ENCODE assay signal across 15 mouse cellular contexts in genomic region chr5:64819390-64819789, GRCm38 (mm10). TPM values are rescaled to one million over a fixed set of nuclear protein-coding genes. Genes with fewer than 3 reads are reported as not detected.
DNase-seq lines count a peak whose midpoint lies in the region; ATAC-seq and TF ChIP-seq lines count a peak whose summit lies in the region.
"Had no signal": no experiment of that assay in that cellular context is flagged by ENCODE, and none has a peak within 500 bp of the region (broad histone marks: within the 10 kb centered on the region; RNA-seq: fewer than 3 reads in every experiment).

No protein-coding gene starts in this region.

- no peak for TF ChIP-seq POLR2A in lung, adult 2 months (IDR thresholded peaks at IDR 0.05; ENCODE audit: borderline replicate concordance, extremely low read depth, low read depth, low read length)

- peaks cover 44% of the 10 kb centered on the region for H3K36me3 ChIP-seq in lung, postnatal 0 days (ENCODE audit: insufficient read depth, low read length)

- DNase-seq in lung, postnatal 0 days (ENCODE audit: low spot score), result peak; percentile 64
- DNase-seq in lung, adult 2 months, result no peak
- peak; percentile 32 for DNase-seq in spleen, adult 12 weeks (ENCODE audit: low spot score)
- peak; percentile 79 for DNase-seq in thymus, postnatal 4 days
- DNase-seq in frontal cortex, postnatal 14 days (ENCODE audit: low spot score in 2 of 2), result no peak
- DNase-seq in embryo, embryonic 9.5 days (ENCODE audit: extremely low spot score), result no peak
- no peak for DNase-seq in layer of hippocampus, adult 8-10 months (ENCODE audit: low spot score in 2 of 2)
- DNase-seq: adrenal gland, postnatal 10 days; cerebellum, adult 2 months; kidney, adult 9 months; midbrain, embryonic 14.5 days had no signal

- H3K27me3 ChIP-seq in lung, postnatal 0 days (replicated peaks; ENCODE audit: insufficient read depth, low read length), result no peaks in the 10 kb centered on the region
- H3K27me3 ChIP-seq: embryonic facial prominence, embryonic 15.5 days; heart, embryonic 15.5 days; liver, embryonic 15.5 days had no signal

- H3K4me1 ChIP-seq in lung, postnatal 0 days (ENCODE audit: insufficient read depth, low read depth, low read length), result no peaks in the 10 kb centered on the region; the same call in 1 of the 2 replicates
- H3K4me1 ChIP-seq in lung, adult 2 months (ENCODE audit: control insufficient read depth, insufficient read depth, low read length), result peaks cover 16% of the 10 kb centered on the region

- peak overlapping the region; percentile 59 for H3K27ac ChIP-seq in lung, postnatal 0 days (ENCODE audit: low read length)
- H3K27ac ChIP-seq: embryonic facial prominence, embryonic 15.5 days; heart, embryonic 15.5 days; liver, embryonic 15.5 days had no signal

- ATAC-seq in lung, postnatal 0 days, result no peak
- ATAC-seq in inflammation-experienced regulatory T-cells, adult 6 months, result peak; percentile 97

- H3K4me2 ChIP-seq in lung, postnatal 0 days (replicated peaks; ENCODE audit: low read depth, low read length), result no peak overlapping the region
- H3K4me2 ChIP-seq: embryonic facial prominence, embryonic 15.5 days; heart, embryonic 15.5 days; liver, embryonic 15.5 days had no signal

- no peaks in the 10 kb centered on the region for H3K9me3 ChIP-seq in lung, postnatal 0 days (ENCODE audit: low read length)
- H3K9me3 ChIP-seq: embryonic facial prominence, embryonic 15.5 days; heart, embryonic 15.5 days; liver, embryonic 15.5 days had no signal

- no peak for TF ChIP-seq CTCF in lung, postnatal 0 days (IDR thresholded peaks at IDR 0.05)
- no peak for TF ChIP-seq CTCF in lung, adult 2 months (IDR thresholded peaks at IDR 0.05; ENCODE audit: insufficient read depth, low read length)

- 50% methylated on average over 6 of the region's 6 CpGs for WGBS in lung, postnatal 0 days
- WGBS in lung, adult 2 months, result 27% methylated on average over 6 of the region's 6 CpGs

- TF ChIP-seq EP300 in lung, postnatal 0 days (IDR thresholded peaks at IDR 0.05), result no peak

- no peak overlapping the region for H3K9ac ChIP-seq in lung, postnatal 0 days (replicated peaks; ENCODE audit: low read depth)
- H3K9ac ChIP-seq: embryonic facial prominence, embryonic 15.5 days; heart, embryonic 15.5 days; liver, embryonic 15.5 days had no signal

- no peak overlapping the region for H3K4me3 ChIP-seq in lung, postnatal 0 days (ENCODE audit: low read depth, low read length)
- H3K4me3 ChIP-seq in lung, adult 2 months (replicated peaks; ENCODE audit: extremely low read depth, low read depth, low read length), result no peak overlapping the region
- H3K4me3 ChIP-seq: embryonic facial prominence, embryonic 15.5 days; heart, embryonic 15.5 days; liver, embryonic 15.5 days had no signal

RNA-seq across cellular contexts. Expression of gene Klf3, which starts 16.2 kb away (rescaled TPM):
- 89.7 and 104 TPM in 2 replicates for polyA plus RNA-seq in lung, postnatal 0 days (2015; fragmentation: Nextera tagmentation; extraction: Ambion mirVana)
- polyA plus RNA-seq in lung, adult 2 months (2012; rRNA removed), result 113 and 129 TPM in 2 replicates
- polyA plus RNA-seq in inflammation-experienced regulatory T-cells, adult 6 months (2017; shearing (Covaris generic)), result 10 to 100 TPM; 46.7 to 93.5 (median 83.6) TPM
- total RNA-seq in layer of hippocampus, adult 8-10 months (2022), result 10 to 100 TPM; 50.8 to 60.7 (median 54.0) TPM

Comparison
In these comparisons a context has a peak if more than half of its experiments do, and no peak if none do; other contexts are left out.
1. DNase-seq: peak in lung, postnatal 0 days (single experiment), spleen, adult 12 weeks (single experiment) and thymus, postnatal 4 days (single experiment); none in lung, adult 2 months (single experiment), frontal cortex, postnatal 14 days (0 of 2), embryo, embryonic 9.5 days (single experiment) and layer of hippocampus, adult 8-10 months (0 of 2).